Mouse (Mus musculus) lung, postnatal 14 days (tissue): ENCODE data around the gene Hist2h3c2.

Experiments
- DNase-seq: peaks from one replicate; pipeline ENCODE4 v3.0.0; 2021

Hist2h3c2 gene

DNA sequence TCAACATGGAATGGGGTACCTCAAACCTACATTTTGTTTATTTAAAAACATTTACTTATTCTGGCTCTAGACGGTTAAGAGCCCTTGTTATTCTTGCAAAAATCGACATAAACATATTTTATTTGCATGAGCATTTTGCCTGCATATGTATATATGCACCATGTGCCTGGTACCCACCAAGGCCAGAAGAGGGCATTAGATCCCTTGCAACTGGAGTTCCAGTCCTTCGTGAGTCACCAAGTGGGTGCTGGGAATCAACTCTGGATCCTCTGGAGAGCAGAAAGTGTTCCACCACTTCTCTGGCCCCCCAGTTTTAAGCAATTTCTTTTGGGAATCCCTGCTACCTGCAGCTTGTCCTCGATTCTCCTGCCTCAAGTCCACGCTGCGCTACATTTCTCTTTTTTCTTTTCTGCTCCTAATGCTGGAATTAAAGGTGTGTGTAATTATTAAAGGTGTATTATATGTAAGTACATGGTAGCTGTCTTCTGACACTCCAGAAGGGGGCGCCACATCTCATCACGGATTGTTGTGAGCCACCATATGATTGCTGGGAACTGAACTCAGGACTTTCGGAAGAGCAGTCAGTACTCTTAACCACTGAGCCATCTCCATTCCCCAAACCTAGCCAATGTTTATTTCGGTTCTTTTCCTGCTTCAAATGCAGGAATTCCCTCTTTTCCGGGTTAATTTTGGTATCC is 43.2 kb downstream of the Hist2h3c2 start:
- DNase-seq = no peak

DNA sequence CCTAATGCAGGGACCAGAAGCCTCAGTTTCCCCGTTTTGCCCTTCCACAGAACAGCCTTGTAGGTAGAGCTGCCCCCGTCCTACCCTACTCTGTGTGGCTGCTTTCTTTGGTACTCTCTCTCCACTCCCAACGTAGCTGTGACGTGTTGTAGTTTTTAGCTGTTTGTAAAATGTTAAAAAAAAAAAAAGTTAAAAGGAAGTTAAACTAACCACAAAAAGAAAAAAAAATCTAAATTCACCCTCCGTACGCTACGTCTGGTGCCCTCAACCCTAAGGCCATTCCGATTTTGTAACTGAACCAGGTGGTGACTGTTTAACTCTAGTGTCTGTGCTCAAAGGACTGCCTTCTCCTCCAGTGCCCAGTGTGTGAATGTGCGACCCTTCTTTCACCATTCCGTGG is 44.0 kb downstream of the Hist2h3c2 start:
- DNase-seq = no peak

DNA sequence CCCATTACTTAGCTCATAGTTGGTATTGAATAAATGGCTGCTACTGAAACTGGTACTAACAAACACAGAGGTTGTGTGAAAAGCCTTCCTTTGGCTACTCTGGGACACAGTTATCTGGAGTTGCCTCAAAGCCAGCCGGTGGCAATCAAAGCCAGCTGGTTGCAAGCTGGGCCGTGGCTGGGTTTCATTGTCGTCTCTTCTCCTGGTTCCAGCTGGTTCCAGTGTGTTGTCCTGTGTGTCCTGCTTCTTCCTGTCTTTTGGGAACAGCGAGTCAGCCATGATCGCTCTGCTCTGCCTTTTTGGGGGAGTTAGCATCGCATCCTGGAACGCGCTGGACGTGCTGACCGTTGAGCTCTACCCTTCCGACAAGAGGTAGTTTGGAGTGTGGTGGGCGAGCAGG is 46.0 kb downstream of the Hist2h3c2 start:
- peak; percentile 23 for DNase-seq
